Mouse (Mus musculus): Measurements from ENCODE around the gene Nfatc2ip. TPM values are rescaled to one million over a fixed set of nuclear protein-coding genes. Genes with fewer than 3 reads are reported as not detected.

The Nfatc2ip gene
- polyA plus RNA-seq, 1 experiment: 3.5 TPM

DNA sequence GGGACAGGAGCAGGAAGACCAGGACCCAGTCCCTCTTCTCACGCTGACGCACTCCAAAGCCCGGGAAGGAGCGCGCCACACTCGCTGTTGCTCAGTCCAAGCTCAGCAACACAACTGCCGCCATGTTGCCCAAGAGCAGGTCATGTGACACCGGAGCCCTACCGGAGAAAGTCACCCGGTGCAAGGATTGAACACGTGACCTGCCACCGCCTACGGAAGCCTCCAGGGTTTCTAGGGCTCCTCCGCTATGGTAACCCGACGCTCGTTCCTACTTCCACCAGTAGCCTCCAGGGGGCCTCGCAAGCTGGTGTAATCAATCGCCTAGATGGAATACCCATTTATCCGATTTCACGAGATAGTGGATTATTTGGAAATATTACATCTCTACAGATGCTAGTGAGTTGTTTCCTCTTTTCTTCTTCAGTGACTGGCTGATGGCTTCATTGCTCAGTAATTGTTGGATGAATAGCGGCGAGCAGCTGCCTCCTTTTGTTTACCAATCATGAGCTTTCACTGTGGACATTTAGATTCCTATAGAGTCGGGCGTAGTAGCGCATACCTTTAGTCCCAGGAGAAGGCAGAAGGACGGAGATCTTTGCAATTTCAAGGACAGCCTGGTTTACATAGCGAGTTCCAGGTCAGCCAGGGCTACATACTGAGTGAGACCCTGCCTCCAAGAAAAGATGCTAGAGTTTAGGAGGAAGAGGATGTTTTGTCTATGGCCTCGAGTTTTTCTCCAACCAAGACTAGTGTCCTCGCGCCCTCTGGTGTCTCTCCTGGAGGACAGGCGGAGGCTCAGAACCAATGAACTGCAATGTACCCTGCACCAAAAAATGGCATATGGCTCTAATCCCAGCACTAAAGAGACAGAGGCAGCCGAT lies 19.0 kb downstream of the Nfatc2ip start, which contains the start of gene Spns1:
TSS of gene Spns1 (minus strand) at position 173 of the 881 bp plus-strand sequence.
- H3ac ChIP-seq (ENCODE audit: control insufficient read depth, insufficient read length): peak within 1 kb of the TSS; percentile 29
- H3K27me3 ChIP-seq (ENCODE audit: control insufficient read depth, insufficient read depth, insufficient read length): no peaks in the 10 kb centered on the region
- peak within 1 kb of the TSS; percentile 83 for H3K4me3 ChIP-seq
- TF ChIP-seq REST (IDR thresholded peaks at IDR 0.05; ENCODE audit: insufficient read depth, insufficient read length) (peak; percentile 29), USF1 (IDR thresholded peaks at IDR 0.05; ENCODE audit: low read depth) (peak; percentile 99), POLR2AphosphoS2 (IDR thresholded peaks at IDR 0.05; ENCODE audit: insufficient read length, low read depth) (peak; percentile 75), POLR2A (IDR thresholded peaks at IDR 0.05; ENCODE audit: insufficient read length, low read depth) (peak; percentile 84), MAX (IDR thresholded peaks at IDR 0.05; ENCODE audit: low read depth) (no peak)
- H3K79me2 ChIP-seq (ENCODE audit: control insufficient read depth, insufficient read depth): peaks cover 9% of the 10 kb centered on the region
- H3K36me3 ChIP-seq (ENCODE audit: control insufficient read depth, insufficient read depth): no peaks in the 10 kb centered on the region
- peak within 1 kb of the TSS; percentile 96 for H3K4me2 ChIP-seq (ENCODE audit: low read depth)

DNA sequence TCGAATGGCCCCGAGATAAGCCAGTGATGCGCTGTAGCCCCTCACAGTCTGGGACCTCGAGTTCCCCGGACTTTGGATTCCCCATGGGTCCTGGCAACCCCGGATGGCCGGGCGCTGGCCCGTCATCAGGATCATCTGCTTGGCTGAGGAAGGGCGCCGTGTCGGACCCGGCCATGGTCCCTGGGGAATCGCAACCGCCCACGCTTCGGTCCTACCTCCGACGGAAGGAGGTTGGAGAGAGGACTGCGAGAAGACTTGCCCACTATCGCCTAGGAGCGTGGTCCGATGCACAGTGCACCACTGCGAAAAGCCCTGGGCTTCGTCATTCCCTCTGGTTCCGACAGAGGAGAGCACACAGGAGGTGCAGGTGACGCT lies 19.6 kb downstream of the Nfatc2ip start:
- H3K36me3 ChIP-seq (ENCODE audit: control insufficient read depth, insufficient read depth): no peaks in the 10 kb centered on the region
- H3K79me2 ChIP-seq (ENCODE audit: control insufficient read depth, insufficient read depth): peaks cover 9% of the 10 kb centered on the region
- peak overlapping the region; percentile 29 for H3ac ChIP-seq (ENCODE audit: control insufficient read depth, insufficient read length)
- TF ChIP-seq POLR2A (IDR thresholded peaks at IDR 0.05; ENCODE audit: insufficient read length, low read depth) (no peak), USF1 (IDR thresholded peaks at IDR 0.05; ENCODE audit: low read depth) (no peak), MAX (IDR thresholded peaks at IDR 0.05; ENCODE audit: low read depth) (no peak), SRF (IDR thresholded peaks at IDR 0.05; ENCODE audit: control insufficient read depth, insufficient read length, low read depth) (no peak), MYOG (IDR thresholded peaks at IDR 0.05; ENCODE audit: control insufficient read depth in 1 of 3, insufficient read depth in 1 of 3, insufficient read length in 2 of 3, low read depth in 2 of 3) (no peak), TCF12 (IDR thresholded peaks at IDR 0.05; ENCODE audit: insufficient read depth, poor library complexity, severe bottlenecking) (no peak), MYOD1 (IDR thresholded peaks at IDR 0.05; ENCODE audit: control insufficient read depth in 1 of 3, insufficient read length in 2 of 3, low read depth in 2 of 3) (no peak), POLR2AphosphoS2 (IDR thresholded peaks at IDR 0.05; ENCODE audit: insufficient read length, low read depth) (no peak), REST (IDR thresholded peaks at IDR 0.05; ENCODE audit: insufficient read depth, insufficient read length) (no peak), E2F4 (IDR thresholded peaks at IDR 0.05; ENCODE audit: insufficient read depth) (no peak), TCF3 (IDR thresholded peaks at IDR 0.05; ENCODE audit: insufficient read length, low read depth) (no peak), CEBPB (IDR thresholded peaks at IDR 0.05; ENCODE audit: insufficient read depth, poor library complexity, severe bottlenecking) (no peak)
- no peaks in the 10 kb centered on the region for H3K27me3 ChIP-seq (ENCODE audit: control insufficient read depth, insufficient read depth, insufficient read length)
- H3K4me2 ChIP-seq (ENCODE audit: low read depth): peak overlapping the region; percentile 96
- peak overlapping the region; percentile 83 for H3K4me3 ChIP-seq

DNA sequence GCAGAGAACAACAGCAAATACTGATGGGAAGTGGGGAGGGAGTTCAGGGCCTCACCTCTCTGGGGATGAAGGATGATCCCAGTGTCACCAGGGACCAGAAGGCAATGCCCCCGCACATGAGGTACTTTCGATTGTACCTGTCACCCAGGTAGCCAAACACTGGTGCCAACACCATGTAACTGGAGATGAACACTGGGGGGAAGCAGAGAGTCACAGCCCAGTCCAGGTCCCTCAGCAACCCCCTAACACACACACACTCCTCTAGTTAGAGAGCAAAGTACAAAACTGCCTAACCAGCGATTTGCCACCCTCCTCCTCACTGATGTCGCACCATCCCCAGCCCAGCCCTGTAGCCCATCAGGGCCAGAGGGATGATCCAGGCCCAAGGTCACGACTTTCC lies 21.5 kb downstream of the Nfatc2ip start:
- Histone ChIP-seq H3ac (ENCODE audit: control insufficient read depth, insufficient read length) (no peak overlapping the region), H3K4me2 (ENCODE audit: low read depth) (no peak overlapping the region), H3K79me2 (ENCODE audit: control insufficient read depth, insufficient read depth) (peaks cover 9% of the 10 kb centered on the region), H3K4me3 (no peak overlapping the region), H3K27me3 (ENCODE audit: control insufficient read depth, insufficient read depth, insufficient read length) (no peaks in the 10 kb centered on the region), H3K36me3 (ENCODE audit: control insufficient read depth, insufficient read depth) (no peaks in the 10 kb centered on the region)
- TF ChIP-seq REST (IDR thresholded peaks at IDR 0.05; ENCODE audit: insufficient read depth, insufficient read length) (no peak), USF1 (IDR thresholded peaks at IDR 0.05; ENCODE audit: low read depth) (no peak), POLR2A (IDR thresholded peaks at IDR 0.05; ENCODE audit: insufficient read length, low read depth) (no peak), SRF (IDR thresholded peaks at IDR 0.05; ENCODE audit: control insufficient read depth, insufficient read length, low read depth) (no peak), POLR2AphosphoS2 (IDR thresholded peaks at IDR 0.05; ENCODE audit: insufficient read length, low read depth) (no peak), MYOD1 (IDR thresholded peaks at IDR 0.05; ENCODE audit: control insufficient read depth in 1 of 3, insufficient read length in 2 of 3, low read depth in 2 of 3) (no peak), TCF12 (IDR thresholded peaks at IDR 0.05; ENCODE audit: insufficient read depth, poor library complexity, severe bottlenecking) (no peak), E2F4 (IDR thresholded peaks at IDR 0.05; ENCODE audit: insufficient read depth) (no peak), MAX (IDR thresholded peaks at IDR 0.05; ENCODE audit: low read depth) (no peak), MYOG (IDR thresholded peaks at IDR 0.05; ENCODE audit: control insufficient read depth in 1 of 3, insufficient read depth in 1 of 3, insufficient read length in 2 of 3, low read depth in 2 of 3) (no peak), TCF3 (IDR thresholded peaks at IDR 0.05; ENCODE audit: insufficient read length, low read depth) (no peak)

DNA sequence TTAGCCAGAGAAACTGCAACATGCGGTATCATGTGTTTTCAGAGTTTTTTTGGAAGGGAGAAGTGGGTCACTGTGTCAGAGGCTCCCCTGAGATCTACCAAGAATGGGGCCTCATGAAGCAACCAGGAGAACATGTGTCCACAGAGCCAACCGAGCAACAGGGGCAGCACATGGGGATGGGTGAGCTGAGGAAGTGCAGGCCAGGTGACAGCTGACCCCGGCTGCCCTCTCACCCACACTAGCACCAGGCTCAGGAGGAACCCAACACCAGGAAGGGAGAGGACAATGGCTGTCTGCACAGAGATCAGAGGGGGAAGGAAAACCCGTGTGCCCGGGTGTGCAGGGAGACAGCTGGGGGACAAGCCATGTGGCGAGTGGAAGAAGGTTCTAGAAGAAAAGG lies 22.0 kb downstream of the Nfatc2ip start:
- Histone ChIP-seq H3K36me3 (ENCODE audit: control insufficient read depth, insufficient read depth) (no peaks in the 10 kb centered on the region), H3K4me2 (ENCODE audit: low read depth) (no peak overlapping the region), H3K4me3 (no peak overlapping the region)

DNA sequence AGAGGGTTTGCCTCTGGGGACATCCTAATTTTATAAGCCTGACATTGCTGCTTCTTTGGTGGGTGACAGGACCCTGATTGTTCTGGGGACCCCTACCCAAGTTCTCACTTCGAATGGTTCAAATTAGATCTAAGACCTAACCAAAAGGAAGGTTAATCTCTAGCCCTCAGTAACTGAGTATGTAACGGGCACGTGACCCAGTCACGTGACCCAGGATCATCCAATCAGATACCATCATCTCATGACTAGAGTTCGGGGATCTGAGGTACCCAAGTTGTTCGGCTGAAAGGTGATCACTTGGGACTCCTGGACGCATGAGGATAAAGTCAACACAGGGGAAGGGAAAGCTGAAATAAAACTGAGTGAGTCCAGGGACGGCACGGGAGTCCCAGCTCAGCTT lies 23.5 kb downstream of the Nfatc2ip start:
- Histone ChIP-seq H3K79me2 (ENCODE audit: control insufficient read depth, insufficient read depth) (peaks cover 9% of the 10 kb centered on the region), H3ac (ENCODE audit: control insufficient read depth, insufficient read length) (no peak overlapping the region), H3K4me2 (ENCODE audit: low read depth) (no peak overlapping the region), H3K27me3 (ENCODE audit: control insufficient read depth, insufficient read depth, insufficient read length) (no peaks in the 10 kb centered on the region), H3K4me3 (no peak overlapping the region), H3K36me3 (ENCODE audit: control insufficient read depth, insufficient read depth) (no peaks in the 10 kb centered on the region)
- TF ChIP-seq POLR2AphosphoS2 (IDR thresholded peaks at IDR 0.05; ENCODE audit: insufficient read length, low read depth) (no peak), USF1 (IDR thresholded peaks at IDR 0.05; ENCODE audit: low read depth) (peak; percentile 33)

More for the DNA sequence above, 22.0 kb downstream of the Nfatc2ip start:
- no peaks in the 10 kb centered on the region for H3K27me3 ChIP-seq (ENCODE audit: control insufficient read depth, insufficient read depth, insufficient read length)
- H3K79me2 ChIP-seq (ENCODE audit: control insufficient read depth, insufficient read depth): peaks cover 9% of the 10 kb centered on the region
- H3ac ChIP-seq (ENCODE audit: control insufficient read depth, insufficient read length): no peak overlapping the region
- no peak for TF ChIP-seq MYOG (IDR thresholded peaks at IDR 0.05; ENCODE audit: control insufficient read depth in 1 of 3, insufficient read depth in 1 of 3, insufficient read length in 2 of 3, low read depth in 2 of 3)
- TF ChIP-seq TCF12 (IDR thresholded peaks at IDR 0.05; ENCODE audit: insufficient read depth, poor library complexity, severe bottlenecking): no peak
- no peak for TF ChIP-seq TCF3 (IDR thresholded peaks at IDR 0.05; ENCODE audit: insufficient read length, low read depth)
- no peak for TF ChIP-seq POLR2AphosphoS2 (IDR thresholded peaks at IDR 0.05; ENCODE audit: insufficient read length, low read depth)
- TF ChIP-seq REST (IDR thresholded peaks at IDR 0.05; ENCODE audit: insufficient read depth, insufficient read length): no peak

Data from myocyte (in vitro differentiated cells).